Mouse (Mus musculus) heart, adult 9 months (tissue): ENCODE measurements around the gene Myh9.
"Not testable (repeated sequence)": the region's sequence is repeated elsewhere in the genome, so short reads cannot be mapped to it uniquely, and the experiment has no call there.

Source experiments
- DNase-seq, 2 experiments: peaks; one replicate each; pipeline ENCODE4 v3.0.0; 2022; ENCODE audit warnings: low spot score in 2 of 2

The Myh9 gene

GRCm38 (mm10) chr15:77755132-77755531 is 86.8 kb downstream of the Myh9 start:
- DNase-seq = no peak

- DNase-seq = no peak
These were observed 89.5 kb downstream of the Myh9 start for GRCm38 (mm10) chr15:77752443-77752842.

- DNase-seq = peak in 1 of 2 experiments; percentile 45
These were observed 91.5 kb downstream of the Myh9 start for GRCm38 (mm10) chr15:77750461-77750860.

- no peak for DNase-seq
These were observed 92.3 kb downstream of the Myh9 start for GRCm38 (mm10) chr15:77749717-77750116.

GRCm38 (mm10) chr15:77748414-77748813 is 93.6 kb downstream of the Myh9 start:
- DNase-seq = no peak

- no peak for DNase-seq
These were observed 95.6 kb downstream of the Myh9 start for GRCm38 (mm10) chr15:77746326-77746725.

- DNase-seq = no peak
These were observed 96.9 kb downstream of the Myh9 start for GRCm38 (mm10) chr15:77745081-77745480.

- no peak for DNase-seq
These were observed 97.3 kb downstream of the Myh9 start for GRCm38 (mm10) chr15:77744632-77745031.

GRCm38 (mm10) chr15:77741556-77741955 is 100.4 kb downstream of the Myh9 start:
- not testable (repeated sequence) for DNase-seq

GRCm38 (mm10) chr15:77740511-77741297 is 101.3 kb downstream of the Myh9 start:
- no peak for DNase-seq

GRCm38 (mm10) chr15:77733903-77734302 is 108.1 kb downstream of the Myh9 start:
- not testable (repeated sequence) for DNase-seq

- DNase-seq = not testable (repeated sequence)
These were observed 108.6 kb downstream of the Myh9 start for GRCm38 (mm10) chr15:77733380-77733779.

- not testable (repeated sequence) for DNase-seq
These were observed 109.1 kb downstream of the Myh9 start for GRCm38 (mm10) chr15:77732851-77733250.

GRCm38 (mm10) chr15:77731605-77732004 is 110.4 kb downstream of the Myh9 start:
- DNase-seq = no peak

- DNase-seq = not testable (repeated sequence)
These were observed 113.2 kb downstream of the Myh9 start, which contains the start of gene Apol9b for GRCm38 (mm10) chr15:77728739-77729138. TSS of gene Apol9b (plus strand) at chr15:77729039.

- DNase-seq = not testable (repeated sequence)
These were observed 114.2 kb downstream of the Myh9 start for GRCm38 (mm10) chr15:77727745-77728144.

GRCm38 (mm10) chr15:77727139-77727538 is 114.8 kb downstream of the Myh9 start:
- DNase-seq = not testable (repeated sequence)

GRCm38 (mm10) chr15:77725393-77726020 is 116.5 kb downstream of the Myh9 start:
- DNase-seq = peak in 1 of 2 experiments; percentile 18

- not testable (repeated sequence) for DNase-seq
These were observed 117.6 kb downstream of the Myh9 start for GRCm38 (mm10) chr15:77724208-77724911.

- not testable (repeated sequence) for DNase-seq
These were observed 120.5 kb downstream of the Myh9 start for GRCm38 (mm10) chr15:77721509-77721908.

GRCm38 (mm10) chr15:77718240-77718639 is 123.7 kb downstream of the Myh9 start:
- not testable (repeated sequence) for DNase-seq
